Mouse (Mus musculus) left cerebral cortex, postnatal 25 days (tissue): Measurements from ENCODE around the gene Lrrc25. TPM values are rescaled to one million over a fixed set of nuclear protein-coding genes. Genes with fewer than 3 reads are reported as not detected.

Experiments
- DNase-seq, 2 experiments: peaks; one replicate each; pipeline ENCODE4 v3.0.0; 2022; ENCODE audit warnings: low spot score in 2 of 2, mixed read lengths in 1 of 2
- intact Hi-C: fragments of 180-260 bp; cut with DNase I; formaldehyde crosslinking; loops from one replicate; pipeline ENCODE4 v1.15.1; 2025
- total RNA-seq, 2 experiments: library from RNA; stranded (reverse); gene quantifications; 2 replicates each; pipeline ENCODE4 v1.2.3; 2021

Gene Lrrc25
- total RNA-seq, 2 experiments from 2014 or later, result 0.37 to 1.2 TPM

GRCm38 (mm10) chr8:70636838-70637237, 20.9 kb downstream of the Lrrc25 start:
- intact Hi-C loops, result no loop called here
- no peak for DNase-seq

GRCm38 (mm10) chr8:70638752-70639151, 22.8 kb downstream of the Lrrc25 start:
- intact Hi-C loops, result no loop called here

GRCm38 (mm10) chr8:70643019-70643418, 27.1 kb downstream of the Lrrc25 start:
- intact Hi-C loops, result no loop called here
- no peak for DNase-seq

More at GRCm38 (mm10) chr8:70638752-70639151, 22.8 kb downstream of the Lrrc25 start:
- no peak for DNase-seq

- intact Hi-C loops, result no loop called here
- DNase-seq, result no peak
Observed at GRCm38 (mm10) chr8:70644065-70644464, 28.1 kb downstream of the Lrrc25 start.

- no peak for DNase-seq
- intact Hi-C loops, result no loop called here
Observed at GRCm38 (mm10) chr8:70645501-70646224, 29.7 kb downstream of the Lrrc25 start.

GRCm38 (mm10) chr8:70646369-70646768, 30.4 kb downstream of the Lrrc25 start:
- intact Hi-C loops, result no loop called here
- DNase-seq, result no peak

- intact Hi-C loops, result no loop called here
- DNase-seq, result no peak
Observed at GRCm38 (mm10) chr8:70646775-70647174, 30.8 kb downstream of the Lrrc25 start.

- no peak for DNase-seq
- intact Hi-C loops, result no loop called here
Observed at GRCm38 (mm10) chr8:70647343-70648163, 31.6 kb downstream of the Lrrc25 start.

GRCm38 (mm10) chr8:70648164-70648442, 32.1 kb downstream of the Lrrc25 start:
- no peak for DNase-seq
- intact Hi-C loops, result no loop called here

GRCm38 (mm10) chr8:70648921-70649320, 33.0 kb downstream of the Lrrc25 start:
- DNase-seq, result no peak
- intact Hi-C loops, result no loop called here

GRCm38 (mm10) chr8:70649324-70649723, 33.4 kb downstream of the Lrrc25 start:
- intact Hi-C loops, result no loop called here
- DNase-seq, result no peak

GRCm38 (mm10) chr8:70650351-70650750, 34.4 kb downstream of the Lrrc25 start:
- no peak for DNase-seq
- intact Hi-C loops, result no loop called here

GRCm38 (mm10) chr8:70653226-70653625, 37.3 kb downstream of the Lrrc25 start:
- no peak for DNase-seq

GRCm38 (mm10) chr8:70654121-70654520, 38.2 kb downstream of the Lrrc25 start:
- DNase-seq, result no peak
- intact Hi-C loops, result no loop called here

More at GRCm38 (mm10) chr8:70653226-70653625, 37.3 kb downstream of the Lrrc25 start:
- intact Hi-C loops, result no loop called here

- intact Hi-C loops, result no loop called here
Observed at GRCm38 (mm10) chr8:70655469-70655868, 39.5 kb downstream of the Lrrc25 start.

GRCm38 (mm10) chr8:70656193-70656790, 40.3 kb downstream of the Lrrc25 start:
- intact Hi-C loops, result no loop called here
- no peak for DNase-seq

More at GRCm38 (mm10) chr8:70655469-70655868, 39.5 kb downstream of the Lrrc25 start:
- DNase-seq, result no peak

GRCm38 (mm10) chr8:70657214-70657613, 41.3 kb downstream of the Lrrc25 start:
- intact Hi-C loops, result no loop called here

GRCm38 (mm10) chr8:70657739-70658138, 41.8 kb downstream of the Lrrc25 start:
- intact Hi-C loops, result no loop called here
- no peak for DNase-seq

More at GRCm38 (mm10) chr8:70657214-70657613, 41.3 kb downstream of the Lrrc25 start:
- DNase-seq, result no peak

GRCm38 (mm10) chr8:70658897-70659603, 43.1 kb downstream of the Lrrc25 start:
- intact Hi-C loops, result no loop called here
- no peak for DNase-seq
